Mouse (Mus musculus) liver, embryonic 13.5 days (tissue): ENCODE results near the gene Cers5. TPM values are rescaled to one million over a fixed set of nuclear protein-coding genes. Genes with fewer than 3 reads are reported as not detected.

ENCODE experiments used
- ATAC-seq: fragments of 200-750 bp; cut with Nextera tagmentation; 2 replicates; pipeline ENCODE4 v1.8.0; 2017; ENCODE audit warnings: low read depth, mild to moderate bottlenecking, moderate number of reproducible peaks, moderate library complexity
- DNase-seq: peaks from one replicate; pipeline ENCODE4 v3.0.0; 2022
- H3K27ac ChIP-seq: fragments of 300-500 bp; sonication (generic); 2 replicates; pipeline ENCODE4 v1.5.1; 2015; ENCODE audit warnings: moderate library complexity, mild to moderate bottlenecking, inconsistent platforms
- H3K27me3 ChIP-seq: fragments of 300-500 bp; sonication (generic); 2 replicates; pipeline ENCODE4 v1.6.1; 2015; ENCODE audit warnings: mild to moderate bottlenecking, inconsistent platforms
- H3K36me3 ChIP-seq: fragments of 300-500 bp; sonication (generic); 2 replicates; pipeline ENCODE4 v1.6.1; 2015; ENCODE audit warnings: mild to moderate bottlenecking, inconsistent platforms
- H3K4me1 ChIP-seq: fragments of 300-500 bp; sonication (generic); replicated peaks from 2 replicates; pipeline ENCODE4 v1.6.1; 2015; ENCODE audit warnings: inconsistent platforms
- H3K4me2 ChIP-seq: fragments of 300-500 bp; sonication (generic); 2 replicates; pipeline ENCODE4 v1.6.1; 2015; ENCODE audit warnings: inconsistent platforms, mild to moderate bottlenecking, moderate library complexity
- H3K4me3 ChIP-seq: fragments of 300-500 bp; sonication (generic); replicated peaks from 2 replicates; pipeline ENCODE4 v1.5.1; 2015; ENCODE audit warnings: mild to moderate bottlenecking, inconsistent platforms
- H3K9ac ChIP-seq: fragments of 300-500 bp; sonication (generic); 2 replicates; pipeline ENCODE4 v1.6.1; 2015; ENCODE audit warnings: mild to moderate bottlenecking, inconsistent platforms
- H3K9me3 ChIP-seq: fragments of 300-500 bp; sonication (generic); replicated peaks from 2 replicates; pipeline ENCODE4 v1.6.1; 2016; ENCODE audit warnings: inconsistent platforms
- WGBS: fragments of 180-500 bp; shearing (Covaris S2); methylation state at CpG from one replicate; pipeline ENCODE4 v1.1.7; 2015; ENCODE audit not compliant: insufficient replicate concordance; 5-methylcytosine and 5-hydroxymethylcytosine counted together
- polyA plus RNA-seq: library from polyadenylated mRNA; unstranded; fragments of >200 nt; fragmentation: Nextera tagmentation; extraction: Ambion mirVana; gene quantifications from 2 replicates; pipeline ENCODE4 v1.2.1, GENCODE M21; 2015

Gene Cers5
- polyA plus RNA-seq, 1 experiment from 2014 or later = 11.2 TPM

GRCm38 (mm10) chr15:99806171-99806570 lies 33.5 kb upstream of the Cers5 start:
- H3K4me3 ChIP-seq = no peak overlapping the region
- H3K4me1 ChIP-seq = peaks cover 7% of the 10 kb centered on the region
- no peak overlapping the region for H3K9ac ChIP-seq
- no peaks in the 10 kb centered on the region for H3K9me3 ChIP-seq
- H3K36me3 ChIP-seq = peaks cover 14% of the 10 kb centered on the region; the same call in 1 of the 2 replicates
- WGBS = 47% methylated on average over 7 of the region's 7 CpGs
- no peaks in the 10 kb centered on the region for H3K27me3 ChIP-seq
- no peak overlapping the region for H3K4me2 ChIP-seq
- no peak for DNase-seq
- no peak overlapping the region for H3K27ac ChIP-seq
- no peak for ATAC-seq

DNA sequence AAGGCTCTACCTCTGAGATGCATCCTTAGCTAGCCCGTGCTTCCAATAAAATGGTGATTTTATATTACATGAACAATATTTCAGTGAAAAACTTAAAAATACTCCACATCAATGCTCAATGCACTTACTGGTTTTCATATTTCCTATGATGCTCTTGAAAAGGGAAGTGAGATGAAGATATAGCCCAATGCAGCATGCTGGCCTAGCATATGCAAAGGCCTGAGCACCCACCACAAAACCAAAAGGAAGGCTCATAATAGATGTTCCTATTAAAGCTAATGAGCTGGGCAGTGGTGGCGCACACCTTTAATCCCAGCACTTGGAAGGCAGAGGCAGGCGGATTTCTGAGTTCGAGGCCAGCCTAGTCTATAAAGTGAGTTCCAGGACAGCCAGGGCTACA lies 33.0 kb upstream of the Cers5 start:
- Histone ChIP-seq H3K4me2 (no peak overlapping the region), H3K27ac (no peak overlapping the region), H3K36me3 (peaks cover 14% of the 10 kb centered on the region; the same call in 1 of the 2 replicates), H3K4me1 (peaks cover 7% of the 10 kb centered on the region), H3K4me3 (no peak overlapping the region), H3K27me3 (no peaks in the 10 kb centered on the region), H3K9me3 (no peaks in the 10 kb centered on the region), H3K9ac (no peak overlapping the region)
- ATAC-seq (no peak), DNase-seq (no peak)
- 64% methylated on average over 4 of the region's 4 CpGs for WGBS

GRCm38 (mm10) chr15:99803186-99803644 lies 30.5 kb upstream of the Cers5 start:
- no peaks in the 10 kb centered on the region for H3K9me3 ChIP-seq
- H3K4me3 ChIP-seq = no peak overlapping the region
- no peak for DNase-seq
- H3K36me3 ChIP-seq = peaks cover 14% of the 10 kb centered on the region; the same call in 1 of the 2 replicates
- ATAC-seq = 0 out of 2 replicates have a peak, but pooled peaks have one; percentile 31
- H3K4me2 ChIP-seq = no peak overlapping the region
- WGBS = 7% methylated on average over 6 of the region's 6 CpGs
- no peak overlapping the region for H3K27ac ChIP-seq
- no peak overlapping the region for H3K9ac ChIP-seq
- peaks cover 7% of the 10 kb centered on the region for H3K4me1 ChIP-seq
- no peaks in the 10 kb centered on the region for H3K27me3 ChIP-seq

- ATAC-seq = no peak
- Histone ChIP-seq H3K4me2 (no peak overlapping the region), H3K27me3 (no peaks in the 10 kb centered on the region), H3K27ac (no peak overlapping the region), H3K4me3 (no peak overlapping the region), H3K4me1 (peaks cover 7% of the 10 kb centered on the region), H3K9me3 (no peaks in the 10 kb centered on the region), H3K36me3 (peaks cover 14% of the 10 kb centered on the region; the same call in 1 of the 2 replicates), H3K9ac (no peak overlapping the region)
- no peak for DNase-seq
- 56% methylated on average over 24 of the region's 24 CpGs for WGBS
Measured at GRCm38 (mm10) chr15:99801885-99802572, 29.3 kb upstream of the Cers5 start.

- ATAC-seq = no peak
- no peaks in the 10 kb centered on the region for H3K27me3 ChIP-seq
- no peak overlapping the region for H3K27ac ChIP-seq
- H3K9ac ChIP-seq = no peak overlapping the region
- DNase-seq = no peak
- no peaks in the 10 kb centered on the region for H3K9me3 ChIP-seq
- no peak overlapping the region for H3K4me2 ChIP-seq
- H3K36me3 ChIP-seq = no peaks in the 10 kb centered on the region
- peaks cover 7% of the 10 kb centered on the region for H3K4me1 ChIP-seq
- 59% methylated on average over 6 of the region's 6 CpGs for WGBS
- no peak overlapping the region for H3K4me3 ChIP-seq
Measured at GRCm38 (mm10) chr15:99799706-99800105, 27.0 kb upstream of the Cers5 start.

GRCm38 (mm10) chr15:99797898-99798297 lies 25.2 kb upstream of the Cers5 start:
- ATAC-seq (no peak), DNase-seq (no peak)
- Histone ChIP-seq H3K4me3 (no peak overlapping the region), H3K27ac (no peak overlapping the region), H3K9me3 (no peaks in the 10 kb centered on the region), H3K36me3 (peaks cover 7% of the 10 kb centered on the region; the same call in 1 of the 2 replicates), H3K9ac (no peak overlapping the region), H3K4me1 (no peaks in the 10 kb centered on the region), H3K27me3 (no peaks in the 10 kb centered on the region), H3K4me2 (no peak overlapping the region)
- 68% methylated on average over 5 of the region's 5 CpGs for WGBS

DNA sequence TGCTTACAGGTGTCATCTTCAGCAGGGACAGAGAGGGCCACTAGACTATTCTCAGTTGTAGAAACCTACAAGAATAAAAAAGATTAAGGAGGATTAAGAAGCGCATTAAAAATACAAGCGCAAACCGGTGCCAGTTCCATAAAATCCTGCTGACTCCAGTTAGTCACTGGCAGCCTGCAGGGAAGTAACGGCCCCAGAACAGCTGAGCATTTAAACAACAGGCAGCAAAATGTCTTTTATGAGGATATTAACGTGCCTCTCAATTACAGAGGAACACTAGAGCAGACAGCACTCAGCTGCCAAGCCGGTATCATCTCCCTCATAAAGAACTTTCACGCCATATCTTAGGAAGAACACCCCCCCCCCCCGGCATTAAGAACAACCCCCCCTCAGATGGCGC lies 24.1 kb upstream of the Cers5 start:
- H3K27me3 ChIP-seq = no peaks in the 10 kb centered on the region
- H3K4me3 ChIP-seq = no peak overlapping the region
- H3K9me3 ChIP-seq = no peaks in the 10 kb centered on the region
- H3K4me1 ChIP-seq = no peaks in the 10 kb centered on the region
- DNase-seq = no peak
- H3K4me2 ChIP-seq = no peak overlapping the region
- ATAC-seq = no peak
- H3K36me3 ChIP-seq = peaks cover 14% of the 10 kb centered on the region
- no peak overlapping the region for H3K9ac ChIP-seq
- H3K27ac ChIP-seq = no peak overlapping the region
- WGBS = 73% methylated on average over 9 of the region's 9 CpGs

GRCm38 (mm10) chr15:99796066-99796465 lies 23.4 kb upstream of the Cers5 start:
- DNase-seq (no peak), ATAC-seq (no peak)
- no peak overlapping the region for H3K4me3 ChIP-seq
- H3K4me1 ChIP-seq = no peaks in the 10 kb centered on the region
- H3K4me2 ChIP-seq = no peak overlapping the region
- peaks cover 17% of the 10 kb centered on the region for H3K36me3 ChIP-seq
- WGBS = 72% methylated on average over 3 of the region's 3 CpGs
- no peaks in the 10 kb centered on the region for H3K9me3 ChIP-seq
- H3K27me3 ChIP-seq = no peaks in the 10 kb centered on the region
- H3K27ac ChIP-seq = no peak overlapping the region
- H3K9ac ChIP-seq = no peak overlapping the region

GRCm38 (mm10) chr15:99792221-99792815 lies 19.6 kb upstream of the Cers5 start:
- Histone ChIP-seq H3K36me3 (peaks cover 17% of the 10 kb centered on the region), H3K4me3 (no peak overlapping the region), H3K9me3 (no peaks in the 10 kb centered on the region), H3K27me3 (no peaks in the 10 kb centered on the region), H3K4me2 (no peak overlapping the region), H3K9ac (no peak overlapping the region), H3K4me1 (no peaks in the 10 kb centered on the region), H3K27ac (no peak overlapping the region)
- 71% methylated on average over 16 of the region's 16 CpGs for WGBS
- ATAC-seq = no peak
- DNase-seq = no peak

DNA sequence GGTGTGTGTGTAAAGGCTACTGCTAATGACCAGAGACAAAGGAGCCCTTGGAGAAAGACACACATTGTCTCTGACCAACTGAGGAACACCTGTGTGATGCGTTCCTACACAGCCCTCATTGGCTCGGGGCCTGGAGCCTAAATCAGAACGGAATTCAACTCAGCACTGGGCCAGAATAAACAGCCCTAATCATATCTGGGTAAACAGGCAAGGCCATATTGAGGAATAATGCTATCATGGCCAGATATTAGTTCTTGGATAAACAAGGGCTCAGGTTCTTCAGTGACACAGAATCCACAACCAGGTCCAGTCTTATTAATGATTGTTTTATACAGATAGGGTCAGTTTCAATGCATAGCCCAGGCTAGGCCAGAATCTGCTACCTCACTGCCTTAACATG lies 18.3 kb upstream of the Cers5 start:
- 66% methylated on average over 3 of the region's 3 CpGs for WGBS
- Histone ChIP-seq H3K27me3 (no peaks in the 10 kb centered on the region), H3K9ac (no peak overlapping the region), H3K4me1 (no peaks in the 10 kb centered on the region), H3K4me2 (no peak overlapping the region), H3K4me3 (no peak overlapping the region), H3K36me3 (peaks cover 17% of the 10 kb centered on the region), H3K9me3 (no peaks in the 10 kb centered on the region), H3K27ac (no peak overlapping the region)
- DNase-seq (no peak), ATAC-seq (no peak)

DNA sequence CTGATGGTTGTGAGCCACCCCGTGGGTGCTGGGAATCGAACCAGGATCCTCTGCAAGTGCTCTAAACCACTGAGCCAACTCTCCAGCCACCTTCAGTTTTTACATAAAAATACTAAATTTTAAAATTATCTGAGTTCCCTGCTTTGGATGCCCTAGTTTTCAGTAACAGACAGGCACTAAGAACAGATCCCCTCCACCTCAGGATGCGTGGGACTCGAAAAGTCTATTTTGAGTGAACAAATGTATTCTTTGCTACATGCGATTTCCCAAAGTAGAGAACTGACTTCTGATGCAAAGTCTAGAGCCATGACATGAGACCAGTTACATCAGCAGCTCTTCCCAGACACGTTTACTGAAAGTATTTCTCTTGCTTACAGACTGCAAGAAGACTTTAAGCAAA lies 17.8 kb upstream of the Cers5 start:
- Histone ChIP-seq H3K9me3 (no peaks in the 10 kb centered on the region), H3K4me3 (no peak overlapping the region), H3K4me2 (no peak overlapping the region), H3K4me1 (no peaks in the 10 kb centered on the region), H3K27me3 (no peaks in the 10 kb centered on the region), H3K36me3 (peaks cover 17% of the 10 kb centered on the region), H3K9ac (no peak overlapping the region), H3K27ac (no peak overlapping the region)
- 67% methylated on average over 6 of the region's 6 CpGs for WGBS
- DNase-seq (no peak), ATAC-seq (no peak)
